Mouse (Mus musculus) gastrocnemius, postnatal 14 days (tissue): ENCODE data around the gene St6galnac6. TPM values are rescaled to one million over a fixed set of nuclear protein-coding genes. Genes with fewer than 3 reads are reported as not detected.

Experiments used
- DNase-seq: peaks from one replicate; pipeline ENCODE4 v3.0.0; 2021; ENCODE audit warnings: mixed read lengths
- intact Hi-C: fragments of 180-260 bp; cut with DNase I; formaldehyde crosslinking; loops from one replicate; pipeline ENCODE4 v1.15.1; 2025; ENCODE audit warnings: low total_unique reads
- total RNA-seq, 2 experiments: library from RNA; stranded (reverse); gene quantifications; 2 replicates each; pipeline ENCODE4 v1.2.3; 2021

Gene St6galnac6
- total RNA-seq, 2 experiments from 2014 or later = 42.7 to 51.0 TPM

- no peak for DNase-seq
These were observed 31.5 kb downstream of the St6galnac6 start for GRCm38 (mm10) chr2:32631046-32631445.

GRCm38 (mm10) chr2:32631737-32632394 lies 32.4 kb downstream of the St6galnac6 start:
- DNase-seq = peak; percentile 82
- intact Hi-C loops = loop anchor here (2.0 kb wide), 1 partner anchor 59 kb away; no protein-coding TSS in a partner anchor

More at GRCm38 (mm10) chr2:32631046-32631445, 31.5 kb downstream of the St6galnac6 start:
- intact Hi-C loops = loop anchor here (2.0 kb wide), 1 partner anchor 60 kb away; no protein-coding TSS in a partner anchor

GRCm38 (mm10) chr2:32633660-32634059 lies 34.2 kb downstream of the St6galnac6 start:
- intact Hi-C loops = no loop called here
- DNase-seq = peak; percentile 47

GRCm38 (mm10) chr2:32634277-32635105 lies 35.0 kb downstream of the St6galnac6 start:
- intact Hi-C loops = no loop called here
- DNase-seq = no peak

GRCm38 (mm10) chr2:32636617-32637016 lies 37.1 kb downstream of the St6galnac6 start:
- intact Hi-C loops = no loop called here
- no peak for DNase-seq

GRCm38 (mm10) chr2:32637778-32638281 lies 38.3 kb downstream of the St6galnac6 start:
- intact Hi-C loops = no loop called here
- peak; percentile 59 for DNase-seq

GRCm38 (mm10) chr2:32639632-32640031 lies 40.1 kb downstream of the St6galnac6 start:
- intact Hi-C loops = loop anchor here (5.0 kb wide), 1 partner anchor 43 kb away; no protein-coding TSS in a partner anchor

GRCm38 (mm10) chr2:32640550-32641051 lies 41.1 kb downstream of the St6galnac6 start:
- no peak for DNase-seq
- intact Hi-C loops = loop anchor here (5.0 kb wide), 1 partner anchor 42 kb away; no protein-coding TSS in a partner anchor

More at GRCm38 (mm10) chr2:32639632-32640031, 40.1 kb downstream of the St6galnac6 start:
- no peak for DNase-seq

GRCm38 (mm10) chr2:32641810-32642209 lies 42.3 kb downstream of the St6galnac6 start:
- intact Hi-C loops = loop anchor here (5.0 kb wide), 1 partner anchor 40 kb away; no protein-coding TSS in a partner anchor
- no peak for DNase-seq

GRCm38 (mm10) chr2:32642813-32643212 lies 43.3 kb downstream of the St6galnac6 start:
- intact Hi-C loops = loop anchor here (5.0 kb wide), 1 partner anchor 39 kb away; no protein-coding TSS in a partner anchor
- DNase-seq = peak; percentile 54

- intact Hi-C loops = loop anchor here (5.0 kb wide), 1 partner anchor 38 kb away; no protein-coding TSS in a partner anchor
These were observed 44.6 kb downstream of the St6galnac6 start for GRCm38 (mm10) chr2:32644083-32644482.

GRCm38 (mm10) chr2:32644799-32645475 lies 45.4 kb downstream of the St6galnac6 start:
- DNase-seq = no peak
- intact Hi-C loops = loop anchor here (5.0 kb wide), 1 partner anchor 37 kb away; no protein-coding TSS in a partner anchor

More at GRCm38 (mm10) chr2:32644083-32644482, 44.6 kb downstream of the St6galnac6 start:
- no peak for DNase-seq

GRCm38 (mm10) chr2:32645647-32646046 lies 46.1 kb downstream of the St6galnac6 start:
- DNase-seq = no peak
- intact Hi-C loops = no loop called here

- DNase-seq = peak; percentile 78
- intact Hi-C loops = no loop called here
These were observed 47.0 kb downstream of the St6galnac6 start, which contains the start of gene Eng for GRCm38 (mm10) chr2:32646379-32647056. Eng (plus strand) TSS chr2:32646595.

GRCm38 (mm10) chr2:32647366-32647765 lies 47.9 kb downstream of the St6galnac6 start:
- DNase-seq = no peak
- intact Hi-C loops = no loop called here

GRCm38 (mm10) chr2:32653764-32654163 lies 54.3 kb downstream of the St6galnac6 start:
- intact Hi-C loops = no loop called here
- DNase-seq = no peak

- DNase-seq = no peak
- intact Hi-C loops = no loop called here
These were observed 55.4 kb downstream of the St6galnac6 start for GRCm38 (mm10) chr2:32654743-32655393.

- intact Hi-C loops = no loop called here
These were observed 55.9 kb downstream of the St6galnac6 start for GRCm38 (mm10) chr2:32655394-32655744.

More at GRCm38 (mm10) chr2:32655394-32655744, 55.9 kb downstream of the St6galnac6 start:
- DNase-seq = no peak
